Mouse (Mus musculus) lung, postnatal 0 days (tissue): Measurements from ENCODE around the gene Brms1l.

Source experiments
- CTCF ChIP-seq: IDR thresholded peaks from 2 replicates; pipeline ENCODE4 v1.5.1; 2016; ENCODE audit warnings: antibody characterized with exemption, mild to moderate bottlenecking
- EP300 ChIP-seq: IDR thresholded peaks from 2 replicates; pipeline ENCODE4 v1.6.1; 2016; ENCODE audit warnings: antibody characterized with exemption, mild to moderate bottlenecking, control low read depth

GRCm38 (mm10) chr12:55912138-55912537, 76.0 kb downstream of the Brms1l start:
- TF ChIP-seq CTCF (no peak), EP300 (no peak)
